Mouse (Mus musculus) heart, adult 2 months (tissue): ENCODE measurements at regions not wholly inside any gene's neighbourhood (a gene's known extent, or its start where the extent isn't known, plus 50 kb on each side); places are given as distances from the start of the nearest gene placed in this dataset.

ENCODE experiments used
- DNase-seq, 2 experiments: peaks; one replicate each; pipeline ENCODE4 v3.0.0; 2021
- H3K27ac ChIP-seq: fragments of 200-600 bp; 2 replicates; pipeline ENCODE4 v1.8.1; 2022
- H3K27me3 ChIP-seq: fragments of 200-500 bp; 2 replicates; pipeline ENCODE4 v1.6.1; 2012; ENCODE audit warnings: mild to moderate bottlenecking, low read length, inconsistent platforms, mixed read lengths; ENCODE audit not compliant: control insufficient read depth, insufficient read depth
- H3K36me3 ChIP-seq: fragments of 200-500 bp; 2 replicates; pipeline ENCODE4 v1.6.1; 2012; ENCODE audit warnings: low read length, inconsistent platforms; ENCODE audit not compliant: control insufficient read depth, insufficient read depth
- H3K4me1 ChIP-seq: fragments of 200-500 bp; 2 replicates; pipeline ENCODE4 v1.6.1; 2011; ENCODE audit warnings: low read length; ENCODE audit not compliant: control insufficient read depth, insufficient read depth
- H3K4me3 ChIP-seq: fragments of 200-600 bp; 2 replicates; pipeline ENCODE4 v1.8.1; 2022
- H3K79me2 ChIP-seq: fragments of 200-500 bp; replicated peaks from 2 replicates; pipeline ENCODE4 v1.6.1; 2012; ENCODE audit warnings: mild to moderate bottlenecking, inconsistent platforms, low read length, moderate library complexity, mixed read lengths; ENCODE audit not compliant: control insufficient read depth, insufficient read depth
- H3K9ac ChIP-seq: fragments of 200-500 bp; 2 replicates; pipeline ENCODE4 v1.6.1; 2012; ENCODE audit warnings: low read depth, mild to moderate bottlenecking, control low read depth, inconsistent platforms, low read length, mixed read lengths
- CTCF ChIP-seq: fragments of 200-600 bp; IDR thresholded peaks from 2 replicates; pipeline ENCODE4 v1.8.1; 2022; ENCODE audit warnings: antibody characterized with exemption, mild to moderate bottlenecking, moderate library complexity
- EP300 ChIP-seq: fragments of 200-500 bp; IDR thresholded peaks from 2 replicates; pipeline ENCODE4 v1.6.1; 2011; ENCODE audit warnings: low read depth, low read length, control low read depth; ENCODE audit not compliant: insufficient read depth
- POLR2A ChIP-seq: fragments of 200-500 bp; IDR thresholded peaks from 2 replicates; pipeline ENCODE4 v1.6.1; 2011; ENCODE audit warnings: mild to moderate bottlenecking, low read depth, low read length, control low read depth; ENCODE audit not compliant: insufficient read depth
- whole genome bisulfite sequencing: fragments of 180-500 bp; shearing (Covaris S2); methylation state at CpG from one replicate; pipeline ENCODE4 v1.1.7; 2018; 5-methylcytosine and 5-hydroxymethylcytosine counted together
- intact Hi-C: fragments of 180-260 bp; cut with DNase I; formaldehyde crosslinking; loops from one replicate; pipeline ENCODE4 v1.15.1; 2025

DNA sequence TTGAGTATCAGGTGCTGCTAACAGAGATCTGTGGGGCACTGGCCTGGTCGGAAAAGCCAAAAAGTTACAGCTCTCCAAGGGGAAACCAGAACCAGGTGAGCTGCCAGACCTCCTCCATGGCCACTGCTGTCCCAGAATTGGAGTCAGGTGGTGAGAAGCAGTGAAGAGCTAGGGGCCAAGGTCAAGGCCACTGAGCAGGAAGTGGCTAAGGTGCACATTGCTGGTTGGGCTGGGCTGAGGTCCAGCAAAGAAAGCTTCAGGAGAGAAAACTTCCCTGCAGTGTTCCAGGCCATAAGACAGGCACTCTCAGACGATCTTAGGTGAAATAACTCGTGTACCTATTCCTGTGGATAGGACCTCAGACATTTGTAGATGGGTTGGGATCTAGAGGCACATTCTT, 171.4 kb downstream of the Olfr1505 start:
- H3K36me3 ChIP-seq: no peaks in the 10 kb centered on the region
- H3K27ac ChIP-seq: no peak overlapping the region
- 75% methylated on average over 3 of the region's 3 CpGs for WGBS

GRCm38 (mm10) chr19:14090106-14090505, 176.8 kb downstream of the Olfr1505 start:
- no peak for TF ChIP-seq POLR2A
- TF ChIP-seq EP300: no peak
- TF ChIP-seq CTCF: no peak
- Histone ChIP-seq H3K27ac (no peak overlapping the region), H3K9ac (no peak overlapping the region), H3K4me3 (no peak overlapping the region), H3K36me3 (no peaks in the 10 kb centered on the region), H3K27me3 (no peaks in the 10 kb centered on the region), H3K79me2 (no peaks in the 10 kb centered on the region), H3K4me1 (no peaks in the 10 kb centered on the region)
- no peak for DNase-seq
- WGBS: 96% methylated on average over 3 of the region's 3 CpGs
- intact Hi-C loops: no loop called here

More for the DNA sequence above, 171.4 kb downstream of the Olfr1505 start:
- no peaks in the 10 kb centered on the region for H3K4me1 ChIP-seq
- no peak overlapping the region for H3K9ac ChIP-seq
- no peak for DNase-seq
- TF ChIP-seq CTCF (no peak), EP300 (no peak)
- no peak overlapping the region for H3K4me3 ChIP-seq
- no peaks in the 10 kb centered on the region for H3K79me2 ChIP-seq
- no peaks in the 10 kb centered on the region for H3K27me3 ChIP-seq
- intact Hi-C loops: no loop called here

DNA sequence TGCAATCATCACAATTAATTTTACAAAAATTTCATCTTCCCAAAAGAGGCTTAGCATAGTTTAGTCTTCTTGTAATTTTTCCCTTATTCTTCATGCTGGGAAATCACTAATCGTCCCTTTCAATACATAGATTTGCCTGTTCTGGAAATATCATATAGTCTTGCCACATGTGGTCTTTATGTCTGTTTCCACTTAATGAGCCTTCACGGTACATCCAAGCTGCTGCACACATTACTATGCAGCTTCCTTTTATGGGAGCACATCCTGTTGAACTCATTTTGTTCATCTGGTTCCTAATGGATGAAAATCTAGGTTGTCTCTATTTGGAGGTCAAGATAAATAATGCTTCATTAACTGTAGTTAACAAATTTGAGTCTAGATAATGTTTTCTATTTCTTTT, 180.9 kb downstream of the Olfr1505 start:
- Histone ChIP-seq H3K36me3 (no peaks in the 10 kb centered on the region), H3K9ac (no peak overlapping the region), H3K27ac (no peak overlapping the region), H3K4me1 (no peaks in the 10 kb centered on the region), H3K4me3 (no peak overlapping the region), H3K79me2 (no peaks in the 10 kb centered on the region), H3K27me3 (no peaks in the 10 kb centered on the region)
- TF ChIP-seq POLR2A (no peak), CTCF (no peak), EP300 (no peak)
- intact Hi-C loops: no loop called here
- DNase-seq: no peak
- WGBS: 58% methylated on average over 2 of the region's 2 CpGs

GRCm38 (mm10) chr19:14096187-14096586, 182.9 kb downstream of the Olfr1505 start:
- intact Hi-C loops: no loop called here
- 73% methylated on average over 5 of the region's 5 CpGs for WGBS
- Histone ChIP-seq H3K4me1 (no peaks in the 10 kb centered on the region), H3K79me2 (no peaks in the 10 kb centered on the region), H3K27me3 (no peaks in the 10 kb centered on the region), H3K36me3 (no peaks in the 10 kb centered on the region), H3K9ac (no peak overlapping the region), H3K27ac (no peak overlapping the region), H3K4me3 (no peak overlapping the region)
- no peak for DNase-seq
- TF ChIP-seq EP300 (no peak), CTCF (no peak), POLR2A (no peak)

GRCm38 (mm10) chr19:14109091-14109490, 195.8 kb downstream of the Olfr1505 start:
- H3K4me3 ChIP-seq: no peak overlapping the region
- intact Hi-C loops: no loop called here
- H3K79me2 ChIP-seq: no peaks in the 10 kb centered on the region
- no peak for DNase-seq
- no peaks in the 10 kb centered on the region for H3K27me3 ChIP-seq
- TF ChIP-seq CTCF: no peak
- 63% methylated on average over 4 of the region's 4 CpGs for WGBS
- no peak overlapping the region for H3K9ac ChIP-seq
- no peaks in the 10 kb centered on the region for H3K36me3 ChIP-seq
- no peaks in the 10 kb centered on the region for H3K4me1 ChIP-seq
- H3K27ac ChIP-seq: no peak overlapping the region

DNA sequence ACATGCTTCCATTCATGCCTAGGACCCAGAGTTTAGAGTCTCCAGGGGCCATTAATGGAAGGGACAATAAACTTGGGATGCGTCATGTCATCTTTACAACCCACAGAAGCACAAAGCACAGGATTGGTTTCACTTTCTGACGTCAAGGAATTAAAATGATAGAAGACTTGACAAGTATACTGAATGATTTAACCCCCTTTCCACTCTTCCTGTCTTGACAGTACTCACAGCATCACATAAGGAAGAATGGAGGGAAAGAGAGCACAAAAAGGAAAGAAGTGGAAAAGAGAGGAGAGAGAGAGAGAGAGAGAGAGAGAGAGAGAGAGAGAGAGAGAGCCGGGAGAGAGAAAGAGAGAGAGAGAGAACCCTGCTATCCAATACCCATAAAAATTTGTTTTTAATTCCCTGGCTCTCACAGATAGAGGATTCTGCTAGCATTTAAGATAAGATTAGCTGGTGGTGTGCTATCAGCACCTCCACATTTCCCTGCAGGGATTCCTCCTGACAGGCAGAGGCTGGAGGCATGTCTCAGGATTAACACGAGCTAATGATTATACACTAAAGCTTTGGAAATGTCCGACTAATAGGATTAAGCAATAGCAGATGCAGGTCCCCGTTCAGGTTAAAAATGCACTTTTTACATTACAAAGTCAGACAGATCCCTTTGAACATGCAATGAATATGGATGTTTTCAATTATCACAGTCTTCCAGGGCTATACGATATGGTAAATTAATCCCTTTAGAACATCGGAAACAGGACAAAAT, 210.2 kb downstream of the Olfr1505 start:
- 15% methylated on average over 8 of the region's 8 CpGs for WGBS
- no peak for TF ChIP-seq POLR2A
- TF ChIP-seq EP300: no peak
- TF ChIP-seq CTCF: no peak
- H3K36me3 ChIP-seq: no peaks in the 10 kb centered on the region
- no peaks in the 10 kb centered on the region for H3K79me2 ChIP-seq
- no peaks in the 10 kb centered on the region for H3K27me3 ChIP-seq
- no peaks in the 10 kb centered on the region for H3K4me1 ChIP-seq
- H3K27ac ChIP-seq: no peak overlapping the region
- intact Hi-C loops: no loop called here
- no peak overlapping the region for H3K4me3 ChIP-seq
- no peak overlapping the region for H3K9ac ChIP-seq
- no peak for DNase-seq
